Mouse (Mus musculus): Measurements from ENCODE around the gene Phactr3.

DNA sequence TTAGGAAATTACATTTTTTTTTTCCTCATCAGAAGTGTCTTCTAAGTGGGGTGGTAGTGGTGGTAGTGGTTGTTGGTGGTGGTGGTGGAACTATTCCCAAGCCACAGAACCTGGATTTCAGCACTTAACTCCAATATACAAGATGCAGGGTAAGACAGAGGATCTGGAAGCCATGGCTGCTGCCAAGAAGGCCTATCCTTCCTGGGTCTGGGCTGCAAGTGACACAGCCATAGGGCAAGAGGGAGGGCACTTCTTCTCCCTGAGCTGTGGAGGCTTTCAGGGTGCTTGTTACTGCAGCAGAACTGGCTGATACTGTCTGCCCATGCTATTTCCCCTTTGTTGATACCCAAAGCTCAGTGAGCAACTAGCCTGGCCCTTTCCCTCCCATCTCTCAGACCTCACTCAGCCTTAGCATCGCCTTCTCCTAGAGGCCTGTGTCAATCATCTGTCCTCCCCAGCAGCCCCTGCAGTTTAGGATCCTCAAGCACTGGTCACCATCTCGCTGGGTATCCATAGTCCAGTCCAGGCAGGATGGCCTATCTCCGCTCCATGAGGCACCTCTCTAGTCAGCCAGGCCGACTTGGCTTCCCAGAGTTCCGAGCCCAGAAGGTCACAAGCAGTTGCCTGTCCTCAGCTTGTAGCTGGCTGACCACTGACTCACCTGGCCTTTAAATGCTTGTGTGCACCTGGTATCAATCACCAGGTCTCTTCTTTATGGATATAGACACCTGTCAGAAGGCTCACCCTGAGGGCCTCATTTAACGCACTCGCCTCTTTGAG, 7.5 kb downstream of the Phactr3 start:
- TF ChIP-seq CTCF (conservative IDR thresholded peaks at IDR 0.05; ENCODE audit: low read length) (no peak), NANOG (IDR thresholded peaks at IDR 0.05; ENCODE audit: borderline replicate concordance, low read length) (no peak)
